Mouse (Mus musculus): ENCODE measurements around the gene 1110059E24Rik.
"Not testable (repeated sequence)": the region's sequence is repeated elsewhere in the genome, so short reads cannot be mapped to it uniquely, and the experiment has no call there.

1110059E24Rik gene

GRCm38 (mm10) chr19:21652285-21653171, at the start of gene 1110059E24Rik:
TSS of gene 1110059E24Rik (minus strand) at chr19:21652976.
- peak; percentile 99 for DNase-seq

GRCm38 (mm10) chr19:21680986-21681385, 28.2 kb upstream of the 1110059E24Rik start:
- DNase-seq = no peak

DNA sequence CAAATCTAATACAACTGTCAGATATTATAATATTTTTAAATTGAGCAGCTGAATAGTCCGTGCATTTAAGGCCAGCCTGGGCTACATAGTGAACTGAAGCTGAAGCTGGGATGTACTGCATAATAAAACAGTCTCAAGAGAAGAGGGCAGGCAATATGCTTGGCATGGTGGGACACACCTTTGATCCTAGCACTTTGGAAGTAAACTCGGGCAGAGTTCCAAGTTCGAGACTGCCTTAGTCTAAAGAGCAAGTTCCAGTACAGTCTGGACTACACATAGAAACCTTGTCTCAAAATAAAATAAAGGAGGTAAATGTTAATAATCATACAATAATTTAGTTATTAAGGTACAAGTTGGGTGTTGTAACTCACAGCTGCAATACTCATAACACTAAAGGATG, 27.3 kb upstream of the 1110059E24Rik start:
- no peak for DNase-seq

DNA sequence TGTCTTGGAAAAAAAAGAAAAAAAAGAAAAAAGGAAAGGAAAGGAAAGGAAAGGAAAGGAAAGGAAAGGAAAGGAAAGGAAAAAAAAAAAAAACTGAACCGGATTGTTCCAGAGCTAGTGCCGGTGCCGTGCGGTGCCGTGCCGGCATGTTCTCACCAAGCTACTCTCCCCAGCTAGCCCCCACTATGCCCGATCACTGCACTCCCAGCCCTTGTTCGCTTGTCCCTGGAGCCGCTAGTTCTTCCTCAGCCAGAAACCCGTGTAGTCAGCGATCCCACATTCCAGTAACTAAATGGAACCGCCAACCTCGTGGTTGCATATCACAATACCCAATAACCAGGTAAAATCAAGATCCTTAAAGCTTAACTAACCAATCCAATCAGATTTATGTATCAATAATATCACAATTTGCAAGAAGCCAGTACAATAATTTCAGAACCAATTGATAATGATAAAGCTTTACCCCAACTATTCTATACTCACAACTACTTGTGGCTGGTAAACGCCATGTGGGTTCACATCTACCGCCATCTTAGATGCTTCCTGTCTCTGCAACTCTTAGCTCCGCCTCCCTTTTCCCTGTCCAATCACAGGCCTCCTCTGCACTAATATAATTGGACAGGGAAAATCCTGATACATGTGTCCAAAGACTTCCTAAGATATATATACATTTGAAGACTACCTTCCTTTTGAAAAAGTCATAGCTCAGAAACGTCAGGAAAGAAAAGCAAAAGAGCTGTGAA, 21.7 kb upstream of the 1110059E24Rik start:
- no peak for DNase-seq

DNA sequence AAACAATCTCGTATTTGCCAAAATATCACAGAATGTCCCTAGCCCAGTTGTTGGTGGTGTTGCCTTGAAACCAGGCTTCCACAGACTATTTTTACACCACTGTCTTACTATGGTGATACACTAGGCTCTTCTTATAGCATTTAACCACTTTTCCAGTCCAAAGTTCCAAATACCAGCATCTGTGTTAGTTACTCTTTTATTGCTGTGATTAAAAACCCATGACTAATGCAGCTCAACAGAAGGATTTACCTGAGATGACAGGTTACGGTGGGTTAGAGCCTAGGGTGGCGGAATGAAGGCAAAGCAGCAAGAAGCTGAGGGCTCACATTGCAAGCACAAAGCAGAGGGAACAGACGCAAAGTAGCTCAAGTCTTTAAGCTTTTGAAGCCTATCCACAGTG, 16.9 kb upstream of the 1110059E24Rik start:
- DNase-seq = peak; percentile 4

DNA sequence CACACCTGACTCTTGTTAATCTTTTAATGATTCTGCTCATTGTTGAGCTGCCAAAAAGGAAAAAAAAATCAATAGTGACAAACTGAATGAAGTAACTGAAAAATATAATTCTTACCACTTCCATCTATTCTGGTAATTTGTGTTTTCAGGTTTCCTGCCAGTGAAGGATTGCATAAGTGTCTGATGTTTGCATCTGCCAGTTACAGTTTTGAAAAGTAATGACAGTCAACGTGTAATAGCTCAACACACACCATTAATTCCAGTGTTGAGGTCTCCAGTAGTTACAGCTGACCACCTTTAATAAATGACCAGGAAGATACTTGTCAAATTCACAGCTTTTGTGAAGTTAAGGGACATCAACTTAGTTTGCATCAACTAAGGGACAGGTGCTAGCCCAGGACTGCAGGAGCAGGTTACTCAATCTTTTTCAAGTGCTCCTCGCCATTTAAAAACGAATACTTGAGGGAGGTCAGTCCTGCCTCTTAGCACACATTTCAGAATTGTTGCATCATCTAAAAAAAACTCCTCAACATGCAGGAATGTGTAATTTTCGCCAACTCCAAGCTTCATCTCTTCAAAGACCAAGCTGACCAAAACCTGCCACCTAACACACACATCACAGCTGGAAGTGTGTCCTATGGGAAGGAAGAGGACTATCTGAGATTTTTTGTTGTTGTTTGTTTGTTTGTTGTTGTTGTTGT, 11.1 kb upstream of the 1110059E24Rik start:
- no peak for DNase-seq

DNA sequence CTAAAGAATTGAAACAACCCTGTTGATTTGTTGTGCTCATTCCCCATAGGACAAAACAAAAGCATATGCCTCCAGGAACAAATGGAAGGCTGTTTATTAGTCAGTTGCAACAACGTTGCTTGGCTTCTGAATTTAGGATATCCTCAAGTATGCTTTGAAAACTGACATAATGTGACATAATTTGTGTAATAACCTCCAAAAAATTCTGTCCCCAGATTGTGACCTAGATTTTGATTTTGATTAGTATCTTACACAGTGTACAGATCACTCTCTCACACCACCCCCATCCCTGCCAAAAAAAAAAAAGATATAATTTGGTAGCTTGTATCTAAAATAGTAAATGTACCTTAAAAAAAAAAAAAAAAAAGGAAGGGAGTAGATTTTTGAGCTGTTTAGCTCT, 8.0 kb upstream of the 1110059E24Rik start:
- no peak for DNase-seq

- peak; percentile 2 for DNase-seq
These were observed 2.0 kb upstream of the 1110059E24Rik start for GRCm38 (mm10) chr19:21654788-21655187.

GRCm38 (mm10) chr19:21653172-21653981, 601 bp upstream of the 1110059E24Rik start, which contains the start of gene Abhd17b:
TSS of gene Abhd17b (plus strand) at chr19:21653185.
- DNase-seq = peak; percentile 57

DNA sequence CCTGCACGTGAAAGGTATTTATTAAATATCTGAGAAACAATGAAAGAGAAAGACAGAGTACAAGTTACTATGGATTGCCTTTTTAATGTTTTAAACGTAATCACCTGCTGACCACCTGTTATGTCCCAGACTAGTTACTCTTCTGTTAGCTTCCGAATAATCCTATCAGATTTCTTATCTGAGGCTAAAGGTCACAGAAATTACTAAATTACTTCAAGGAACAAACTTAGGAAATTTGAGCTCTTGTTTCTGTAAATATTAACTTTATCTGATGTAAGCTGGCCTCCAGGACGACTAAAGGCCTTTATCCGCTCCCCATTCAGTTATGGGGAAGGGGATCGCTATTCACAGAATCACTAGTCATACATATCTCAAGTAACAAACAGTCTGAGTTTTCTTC, 1.1 kb downstream of the 1110059E24Rik start:
- DNase-seq = no peak

DNA sequence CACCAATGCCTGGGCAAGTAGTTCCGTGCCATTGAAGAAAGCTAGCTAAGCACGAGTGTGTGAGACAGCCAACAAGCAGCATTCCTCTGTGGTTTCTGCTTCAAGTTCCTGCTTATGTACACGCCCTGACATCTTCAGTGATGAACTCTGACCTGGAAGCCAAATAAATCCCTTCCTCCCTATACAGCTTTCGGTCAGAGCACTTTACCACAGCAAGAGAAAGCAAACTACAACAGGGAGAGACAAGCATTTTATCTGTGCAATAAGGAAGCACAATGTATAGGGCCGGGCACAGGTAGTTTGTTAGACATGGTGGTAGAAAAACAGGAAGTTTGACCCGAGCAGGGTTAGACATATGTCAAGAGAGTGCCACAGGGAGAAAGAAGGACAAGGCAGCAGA, 6.6 kb downstream of the 1110059E24Rik start:
- DNase-seq = no peak

DNA sequence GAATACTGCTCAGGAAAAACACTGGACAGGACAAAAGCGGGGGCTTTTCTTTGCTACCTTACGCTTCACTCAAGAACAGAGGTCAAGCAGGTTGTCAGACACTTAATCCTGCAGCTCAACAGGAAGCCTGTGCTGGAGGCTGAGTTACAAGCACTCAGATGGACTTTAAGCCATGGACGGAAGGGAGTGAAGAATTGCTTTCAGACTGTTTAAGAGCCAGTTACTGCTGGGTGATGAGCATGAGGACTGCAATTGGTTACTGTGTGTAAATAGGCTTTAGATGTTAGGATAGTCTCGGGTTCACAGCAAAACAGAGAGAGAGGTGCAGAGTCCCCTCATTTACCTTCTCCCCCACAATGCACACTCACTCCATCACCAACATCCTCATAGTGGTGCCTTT, 7.5 kb downstream of the 1110059E24Rik start:
- no peak for DNase-seq

GRCm38 (mm10) chr19:21643935-21644334, 8.8 kb downstream of the 1110059E24Rik start:
- DNase-seq = no peak

DNA sequence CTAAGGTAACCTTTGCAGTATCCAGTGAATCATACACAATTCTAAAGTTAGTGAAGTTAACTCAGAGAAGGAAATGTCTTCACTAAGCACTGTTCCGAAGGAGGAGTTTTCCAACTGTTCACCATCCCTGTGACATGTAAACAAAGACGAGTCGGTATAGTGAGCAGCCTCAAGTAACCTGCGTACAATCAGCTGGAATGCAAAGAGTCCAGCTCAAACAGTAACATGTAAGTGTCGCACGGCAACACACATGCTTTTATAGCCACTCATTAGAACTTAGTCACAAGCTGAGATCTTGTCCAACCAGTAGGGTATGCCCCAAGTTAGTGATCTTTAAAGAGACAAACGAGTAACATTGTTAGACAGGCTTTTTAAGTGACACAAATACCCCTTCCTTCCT, 15.1 kb downstream of the 1110059E24Rik start:
- no peak for DNase-seq

- no peak for DNase-seq
These were observed 15.9 kb downstream of the 1110059E24Rik start for GRCm38 (mm10) chr19:21636907-21637306.

GRCm38 (mm10) chr19:21635406-21635805, 17.4 kb downstream of the 1110059E24Rik start:
- no peak for DNase-seq

GRCm38 (mm10) chr19:21630656-21631331, 22.0 kb downstream of the 1110059E24Rik start:
- DNase-seq = no peak

DNA sequence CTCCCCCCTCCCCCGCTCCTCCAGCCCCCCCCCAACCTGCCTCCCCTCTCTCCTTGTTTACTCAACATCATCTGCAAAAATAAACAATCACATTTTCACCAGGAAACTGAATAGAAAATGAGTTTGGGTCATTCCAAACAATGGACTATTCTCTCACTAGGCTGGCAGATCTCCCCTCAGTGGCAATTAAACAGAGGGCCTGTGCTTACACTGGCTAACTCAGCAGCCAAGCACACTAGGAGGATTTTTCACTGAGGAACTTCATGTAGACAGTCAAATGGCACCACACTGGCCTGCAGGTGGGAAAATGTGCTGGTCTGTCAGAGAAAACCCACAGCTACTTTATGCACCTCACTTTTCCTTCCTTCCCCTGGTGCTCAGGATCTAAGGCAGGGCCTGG, 23.3 kb downstream of the 1110059E24Rik start:
- DNase-seq = peak; percentile 64

GRCm38 (mm10) chr19:21629030-21629429, 23.7 kb downstream of the 1110059E24Rik start:
- no peak for DNase-seq

- not testable (repeated sequence) for DNase-seq
These were observed 24.3 kb downstream of the 1110059E24Rik start for GRCm38 (mm10) chr19:21628440-21628839.

- DNase-seq = no peak
These were observed 26.3 kb downstream of the 1110059E24Rik start for GRCm38 (mm10) chr19:21626271-21626988.
